Mouse (Mus musculus) kidney, embryonic 15.5 days (tissue): ENCODE data around the gene Gphb5. TPM values are rescaled to one million over a fixed set of nuclear protein-coding genes. Genes with fewer than 3 reads are reported as not detected.

Source experiments
- ATAC-seq: fragments of 200-750 bp; cut with Nextera tagmentation; replicated peaks from 2 replicates; pipeline ENCODE4 v1.8.0; 2017; ENCODE audit warnings: moderate TSS enrichment; ENCODE audit not compliant: low FRiP score
- H3K27ac ChIP-seq: fragments of 300-500 bp; sonication (generic); 2 replicates; pipeline ENCODE4 v1.5.1; 2015; ENCODE audit warnings: mild to moderate bottlenecking, inconsistent platforms
- H3K27me3 ChIP-seq: fragments of 300-500 bp; sonication (generic); 2 replicates; pipeline ENCODE4 v1.6.1; 2015; ENCODE audit warnings: inconsistent platforms
- H3K36me3 ChIP-seq: fragments of 300-500 bp; sonication (generic); 2 replicates; pipeline ENCODE4 v1.6.1; 2015; ENCODE audit warnings: inconsistent platforms
- H3K4me1 ChIP-seq: fragments of 300-500 bp; sonication (generic); 2 replicates; pipeline ENCODE4 v1.6.1; 2015; ENCODE audit warnings: inconsistent platforms
- H3K4me2 ChIP-seq: fragments of 300-500 bp; sonication (generic); 2 replicates; pipeline ENCODE4 v1.6.1; 2015; ENCODE audit warnings: moderate library complexity, mild to moderate bottlenecking, inconsistent platforms
- H3K4me3 ChIP-seq: fragments of 300-500 bp; sonication (generic); replicated peaks from 2 replicates; pipeline ENCODE4 v1.5.1; 2015; ENCODE audit warnings: mild to moderate bottlenecking, inconsistent platforms
- H3K9ac ChIP-seq: fragments of 300-500 bp; sonication (generic); 2 replicates; pipeline ENCODE4 v1.6.1; 2015; ENCODE audit warnings: mild to moderate bottlenecking, inconsistent platforms
- H3K9me3 ChIP-seq: fragments of 300-500 bp; sonication (generic); replicated peaks from 2 replicates; pipeline ENCODE4 v1.6.1; 2016; ENCODE audit warnings: inconsistent platforms
- WGBS: fragments of 180-500 bp; shearing (Covaris S2); methylation state at CpG from one replicate; pipeline ENCODE4 v1.1.7; 2015; ENCODE audit warnings: mixed read lengths; 5-methylcytosine and 5-hydroxymethylcytosine counted together
- polyA plus RNA-seq: library from polyadenylated mRNA; unstranded; fragments of >200 nt; fragmentation: Nextera tagmentation; extraction: Ambion mirVana; gene quantifications from 2 replicates; pipeline ENCODE4 v1.2.1, GENCODE M21; 2015

Gphb5 gene
- not detected in 2 replicates for polyA plus RNA-seq

DNA sequence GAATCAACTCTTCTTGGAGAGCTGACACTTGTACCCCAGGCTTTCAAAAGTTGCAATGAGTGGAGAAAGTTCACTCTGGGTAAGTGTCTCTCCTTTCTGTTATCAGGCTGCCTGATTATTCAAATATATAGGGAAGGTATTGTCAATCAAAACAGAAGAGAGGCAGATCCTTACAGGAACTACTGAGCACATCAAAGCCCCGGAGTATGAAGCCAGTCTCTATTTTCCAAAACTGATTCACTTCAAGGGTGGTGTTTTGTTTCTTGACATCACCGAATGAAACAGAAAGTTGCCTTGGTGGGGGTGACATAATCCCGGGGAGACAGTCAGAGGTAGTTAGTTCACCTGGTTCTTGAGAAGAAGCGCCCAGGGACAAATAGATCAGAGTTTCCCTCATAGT is at the start of gene Gphb5:
TSS of gene Gphb5 (minus strand) at position 101 of the 400 bp plus-strand sequence.
- Histone ChIP-seq H3K27me3 (no peaks in the 10 kb centered on the region), H3K9me3 (no peaks in the 10 kb centered on the region), H3K4me1 (no peaks in the 10 kb centered on the region), H3K4me3 (no peak within 1 kb of the TSS), H3K9ac (no peak within 1 kb of the TSS), H3K36me3 (no peaks in the 10 kb centered on the region), H3K27ac (no peak within 1 kb of the TSS), H3K4me2 (no peak within 1 kb of the TSS)
- ATAC-seq, result no peak
- 91% methylated on average over 4 of the region's 4 CpGs for WGBS

DNA sequence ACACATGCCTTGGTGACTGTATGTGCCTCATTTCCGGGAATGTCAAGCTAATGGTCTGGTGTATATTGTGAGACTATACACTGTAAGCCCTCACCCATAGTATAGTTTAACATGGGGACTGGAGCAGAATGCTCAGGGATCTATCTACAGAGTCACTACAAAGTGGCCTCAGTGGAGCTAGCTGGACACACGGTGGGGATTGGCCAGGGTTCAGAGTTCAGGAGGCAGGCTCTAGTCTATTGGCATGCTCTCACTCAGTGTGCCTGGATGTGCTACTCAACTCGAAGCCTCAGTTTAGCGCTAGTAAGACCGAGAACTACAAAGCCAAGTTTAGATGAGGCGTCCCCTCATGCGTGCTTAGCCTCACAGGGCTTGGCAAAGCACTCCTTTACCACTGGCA is 49.6 kb upstream of the Gphb5 start:
- ATAC-seq, result no peak
- Histone ChIP-seq H3K9me3 (no peaks in the 10 kb centered on the region), H3K27ac (no peak overlapping the region), H3K4me3 (no peak overlapping the region), H3K27me3 (no peaks in the 10 kb centered on the region), H3K36me3 (peaks cover 61% of the 10 kb centered on the region), H3K9ac (no peak overlapping the region), H3K4me1 (0 out of 2 replicates have a peak, but pooled peaks cover 7% of the 10 kb centered on the region), H3K4me2 (no peak overlapping the region)
- WGBS, result 92% methylated on average over 7 of the region's 7 CpGs

GRCm38 (mm10) chr12:75464016-75464769 is 47.6 kb upstream of the Gphb5 start:
- ATAC-seq, result no peak
- Histone ChIP-seq H3K27ac (no peak overlapping the region), H3K9me3 (no peaks in the 10 kb centered on the region), H3K9ac (no peak overlapping the region), H3K4me3 (no peak overlapping the region), H3K27me3 (no peaks in the 10 kb centered on the region), H3K4me1 (no peaks in the 10 kb centered on the region), H3K4me2 (no peak overlapping the region), H3K36me3 (peaks cover 76% of the 10 kb centered on the region)
- 83% methylated on average over 9 of the region's 9 CpGs for WGBS

DNA sequence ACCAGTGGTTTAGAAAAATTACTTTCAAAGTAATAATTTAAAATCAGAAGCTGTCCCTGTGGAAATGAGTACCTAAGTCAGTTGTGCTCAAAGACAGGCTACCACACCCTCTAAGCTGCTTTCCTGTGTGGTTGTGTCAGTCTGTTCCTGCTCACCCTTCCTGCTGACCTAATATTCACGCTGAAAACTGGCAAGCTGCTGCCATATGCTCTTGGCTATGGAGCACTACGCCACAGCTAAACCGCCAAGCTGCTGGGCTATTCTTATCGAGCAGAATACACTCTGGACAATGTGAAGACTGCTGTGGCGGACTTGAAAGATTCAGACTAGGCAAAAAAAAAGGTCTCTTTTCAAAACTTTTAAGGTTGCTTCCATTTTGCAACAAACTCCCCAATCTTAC is 44.0 kb upstream of the Gphb5 start:
- Histone ChIP-seq H3K4me2 (no peak overlapping the region), H3K27me3 (no peaks in the 10 kb centered on the region), H3K4me3 (no peak overlapping the region), H3K4me1 (no peaks in the 10 kb centered on the region), H3K36me3 (peaks cover 80% of the 10 kb centered on the region), H3K9ac (no peak overlapping the region), H3K27ac (no peak overlapping the region), H3K9me3 (no peaks in the 10 kb centered on the region)
- WGBS, result 87% methylated on average over 5 of the region's 5 CpGs
- no peak for ATAC-seq

GRCm38 (mm10) chr12:75459656-75460055 is 43.1 kb upstream of the Gphb5 start:
- Histone ChIP-seq H3K36me3 (peaks cover 74% of the 10 kb centered on the region), H3K27me3 (no peaks in the 10 kb centered on the region), H3K27ac (no peak overlapping the region), H3K9me3 (no peaks in the 10 kb centered on the region), H3K4me1 (no peaks in the 10 kb centered on the region), H3K4me3 (no peak overlapping the region), H3K9ac (no peak overlapping the region), H3K4me2 (no peak overlapping the region)
- WGBS, result 93% methylated on average over 5 of the region's 5 CpGs
- ATAC-seq, result no peak

GRCm38 (mm10) chr12:75453441-75453840 is 36.9 kb upstream of the Gphb5 start:
- H3K4me3 ChIP-seq, result no peak overlapping the region
- no peaks in the 10 kb centered on the region for H3K27me3 ChIP-seq
- H3K9ac ChIP-seq, result no peak overlapping the region
- no peak for ATAC-seq
- WGBS, result 95% methylated on average over 6 of the region's 6 CpGs
- H3K9me3 ChIP-seq, result no peaks in the 10 kb centered on the region
- 0 out of 2 replicates have a peak, but pooled peaks cover 12% of the 10 kb centered on the region for H3K4me1 ChIP-seq
- no peak overlapping the region for H3K27ac ChIP-seq
- peaks cover 59% of the 10 kb centered on the region for H3K36me3 ChIP-seq
- H3K4me2 ChIP-seq, result no peak overlapping the region

DNA sequence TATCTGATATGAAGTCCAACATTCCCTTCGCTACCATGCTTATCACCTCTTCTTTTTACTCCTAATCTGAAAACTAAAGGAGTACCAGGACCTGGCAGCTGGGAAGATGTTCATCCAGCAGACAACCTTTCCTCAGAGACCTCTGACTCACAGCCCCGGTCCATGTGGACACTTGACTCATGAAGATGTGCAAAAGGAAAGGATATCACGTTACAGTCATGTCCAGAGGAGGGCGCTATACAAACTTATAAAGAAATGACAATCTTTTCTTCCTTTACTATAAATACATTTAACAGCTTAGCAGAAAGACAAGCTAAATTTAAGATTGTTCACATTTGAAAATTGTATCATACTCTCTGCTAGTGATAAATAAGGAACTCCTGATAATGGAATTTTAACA is 36.4 kb upstream of the Gphb5 start:
- H3K4me3 ChIP-seq, result no peak overlapping the region
- no peak for ATAC-seq
- H3K27me3 ChIP-seq, result no peaks in the 10 kb centered on the region
- no peaks in the 10 kb centered on the region for H3K9me3 ChIP-seq
- H3K4me1 ChIP-seq, result 0 out of 2 replicates have a peak, but pooled peaks cover 12% of the 10 kb centered on the region
- 77% methylated on average over 4 of the region's 4 CpGs for WGBS
- H3K9ac ChIP-seq, result no peak overlapping the region
- H3K4me2 ChIP-seq, result no peak overlapping the region
- no peak overlapping the region for H3K27ac ChIP-seq
- H3K36me3 ChIP-seq, result peaks cover 55% of the 10 kb centered on the region

DNA sequence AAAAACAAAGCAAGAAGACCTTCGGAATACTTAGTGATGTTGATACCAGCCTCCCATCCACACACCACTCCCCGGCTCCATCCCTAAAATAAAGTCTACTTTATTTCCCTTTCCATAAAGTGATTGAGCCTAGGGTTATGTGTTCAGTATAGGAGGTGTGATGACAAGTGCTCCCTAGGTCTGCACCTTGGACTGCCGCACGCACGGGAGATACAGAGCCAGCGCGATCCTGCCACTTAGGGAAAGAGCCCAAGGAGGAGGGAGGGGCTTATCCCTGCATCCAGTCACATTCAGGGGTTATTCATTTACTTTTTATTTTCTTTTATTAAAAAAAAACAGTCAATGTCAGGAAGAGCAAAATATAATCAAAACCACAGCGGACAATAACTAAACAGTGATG is 34.0 kb upstream of the Gphb5 start:
- 86% methylated on average over 8 of the region's 8 CpGs for WGBS
- ATAC-seq, result peak; percentile 59; the same call in 1 of the 2 replicates
- H3K27ac ChIP-seq, result no peak overlapping the region
- peaks cover 42% of the 10 kb centered on the region for H3K36me3 ChIP-seq
- H3K4me2 ChIP-seq, result no peak overlapping the region
- no peaks in the 10 kb centered on the region for H3K27me3 ChIP-seq
- 0 out of 2 replicates have a peak, but pooled peaks cover 12% of the 10 kb centered on the region for H3K4me1 ChIP-seq
- H3K4me3 ChIP-seq, result no peak overlapping the region
- no peak overlapping the region for H3K9ac ChIP-seq
- no peaks in the 10 kb centered on the region for H3K9me3 ChIP-seq

- ATAC-seq, result 0 out of 2 replicates have a peak, but pooled peaks have one; percentile 74
- Histone ChIP-seq H3K4me1 (0 out of 2 replicates have a peak, but pooled peaks cover 12% of the 10 kb centered on the region), H3K27me3 (no peaks in the 10 kb centered on the region), H3K36me3 (peaks cover 42% of the 10 kb centered on the region), H3K9me3 (no peaks in the 10 kb centered on the region), H3K4me3 (no peak overlapping the region), H3K27ac (no peak overlapping the region), H3K4me2 (no peak overlapping the region), H3K9ac (no peak overlapping the region)
- 50% methylated on average over 14 of the region's 14 CpGs for WGBS
Measured at GRCm38 (mm10) chr12:75450011-75450410, 33.4 kb upstream of the Gphb5 start.

DNA sequence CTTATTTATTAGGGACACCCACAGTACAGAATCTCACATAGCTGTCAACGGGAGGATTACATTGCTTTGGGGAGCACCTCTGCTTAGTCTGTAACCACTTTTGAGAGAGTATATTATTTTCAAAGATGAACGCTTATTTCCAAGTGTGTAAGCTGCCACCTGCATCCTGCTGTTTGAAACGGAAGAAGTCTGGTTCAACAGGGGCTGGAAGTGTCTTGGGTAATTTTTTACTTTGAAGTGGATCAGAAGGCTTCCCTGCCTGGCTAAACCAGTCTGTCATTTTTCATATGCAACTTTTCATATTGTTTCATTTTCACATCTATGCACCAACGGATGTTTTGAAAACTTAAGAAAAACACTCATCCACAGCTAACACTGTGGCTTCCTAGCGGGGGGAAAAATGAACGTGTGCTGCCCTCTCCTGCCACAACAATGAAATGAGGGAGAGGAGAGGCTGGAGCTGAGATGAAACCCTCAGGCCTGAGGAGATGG is 32.9 kb upstream of the Gphb5 start:
- H3K9me3 ChIP-seq, result no peaks in the 10 kb centered on the region
- no peak overlapping the region for H3K4me2 ChIP-seq
- 0 out of 2 replicates have a peak, but pooled peaks cover 12% of the 10 kb centered on the region for H3K4me1 ChIP-seq
- H3K4me3 ChIP-seq, result no peak overlapping the region
- no peaks in the 10 kb centered on the region for H3K27me3 ChIP-seq
- no peak for ATAC-seq
- no peak overlapping the region for H3K27ac ChIP-seq
- WGBS, result 63% methylated on average over 6 of the region's 6 CpGs
- no peak overlapping the region for H3K9ac ChIP-seq
- peaks cover 38% of the 10 kb centered on the region for H3K36me3 ChIP-seq

DNA sequence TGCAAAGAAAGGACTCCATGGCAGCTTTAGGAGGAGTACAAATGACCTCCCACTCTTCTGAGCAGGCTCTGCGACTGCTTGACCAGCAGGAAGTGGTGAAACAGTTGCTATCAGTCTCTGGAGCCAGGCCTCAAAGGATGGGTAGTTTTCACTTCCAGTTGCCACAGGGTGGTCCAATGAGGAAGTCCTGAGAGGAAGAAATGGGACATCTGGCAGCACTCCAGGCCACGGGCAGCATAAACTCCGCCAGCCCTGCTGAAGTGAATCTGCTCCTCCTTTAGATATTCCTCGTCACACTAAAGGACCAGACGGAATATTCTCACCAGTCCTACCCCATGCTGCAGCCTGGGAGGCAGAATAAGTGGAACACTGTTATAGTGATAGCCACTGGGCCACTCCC is 32.3 kb upstream of the Gphb5 start:
- WGBS, result 77% methylated on average over 5 of the region's 5 CpGs
- ATAC-seq, result no peak
- no peak overlapping the region for H3K4me2 ChIP-seq
- H3K9ac ChIP-seq, result no peak overlapping the region
- H3K4me3 ChIP-seq, result no peak overlapping the region
- no peaks in the 10 kb centered on the region for H3K9me3 ChIP-seq
- H3K27ac ChIP-seq, result no peak overlapping the region
- H3K27me3 ChIP-seq, result no peaks in the 10 kb centered on the region
- peaks cover 15% of the 10 kb centered on the region; the same call in 1 of the 2 replicates for H3K4me1 ChIP-seq
- peaks cover 37% of the 10 kb centered on the region for H3K36me3 ChIP-seq

DNA sequence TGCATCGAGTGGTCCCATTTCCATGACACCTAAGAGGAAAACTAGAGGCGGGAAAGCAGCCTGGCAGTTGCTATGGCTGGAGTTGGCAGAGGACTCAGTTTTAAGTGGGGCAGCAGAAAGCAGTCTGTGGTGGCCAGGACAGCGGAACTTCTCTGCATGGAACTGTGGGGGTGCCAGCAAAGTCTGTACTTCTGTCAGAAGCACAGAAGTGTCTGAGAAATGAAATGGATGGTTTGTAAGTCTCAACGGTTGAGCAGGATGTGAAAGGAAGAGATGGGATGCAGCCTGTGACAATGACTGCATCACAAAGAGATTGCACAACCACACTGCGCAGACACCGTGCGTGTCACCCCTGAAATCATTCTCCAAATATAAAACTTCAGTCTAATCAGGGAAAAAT is 29.7 kb upstream of the Gphb5 start:
- WGBS, result 91% methylated on average over 7 of the region's 7 CpGs
- Histone ChIP-seq H3K4me2 (no peak overlapping the region), H3K9ac (no peak overlapping the region), H3K4me1 (peaks cover 18% of the 10 kb centered on the region; the same call in 1 of the 2 replicates), H3K27me3 (no peaks in the 10 kb centered on the region), H3K36me3 (peaks cover 12% of the 10 kb centered on the region), H3K9me3 (no peaks in the 10 kb centered on the region), H3K27ac (no peak overlapping the region), H3K4me3 (no peak overlapping the region)
- no peak for ATAC-seq
